Mouse (Mus musculus): ENCODE data around the gene Nlrc5.

Nlrc5 gene

DNA sequence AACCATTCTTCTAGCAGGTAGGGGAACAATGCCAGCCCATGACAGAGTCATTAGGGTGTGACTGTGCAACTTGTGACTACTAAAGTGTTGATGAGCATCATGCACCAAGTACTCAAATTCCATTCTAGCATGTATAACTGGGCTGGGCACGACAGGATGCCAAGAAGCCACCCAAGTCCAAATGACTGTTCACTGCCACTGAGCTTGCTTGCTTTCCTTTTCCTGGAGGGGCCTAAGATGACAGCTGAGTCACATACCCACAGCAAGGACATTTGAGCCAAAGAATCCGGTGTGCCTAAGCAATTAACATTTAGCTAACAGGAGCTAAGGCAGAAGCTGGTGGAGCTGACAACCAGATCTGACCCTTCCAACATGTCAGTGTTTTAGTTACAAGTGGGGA is 137.7 kb downstream of the Nlrc5 start:
- DNase-seq, result no peak

DNA sequence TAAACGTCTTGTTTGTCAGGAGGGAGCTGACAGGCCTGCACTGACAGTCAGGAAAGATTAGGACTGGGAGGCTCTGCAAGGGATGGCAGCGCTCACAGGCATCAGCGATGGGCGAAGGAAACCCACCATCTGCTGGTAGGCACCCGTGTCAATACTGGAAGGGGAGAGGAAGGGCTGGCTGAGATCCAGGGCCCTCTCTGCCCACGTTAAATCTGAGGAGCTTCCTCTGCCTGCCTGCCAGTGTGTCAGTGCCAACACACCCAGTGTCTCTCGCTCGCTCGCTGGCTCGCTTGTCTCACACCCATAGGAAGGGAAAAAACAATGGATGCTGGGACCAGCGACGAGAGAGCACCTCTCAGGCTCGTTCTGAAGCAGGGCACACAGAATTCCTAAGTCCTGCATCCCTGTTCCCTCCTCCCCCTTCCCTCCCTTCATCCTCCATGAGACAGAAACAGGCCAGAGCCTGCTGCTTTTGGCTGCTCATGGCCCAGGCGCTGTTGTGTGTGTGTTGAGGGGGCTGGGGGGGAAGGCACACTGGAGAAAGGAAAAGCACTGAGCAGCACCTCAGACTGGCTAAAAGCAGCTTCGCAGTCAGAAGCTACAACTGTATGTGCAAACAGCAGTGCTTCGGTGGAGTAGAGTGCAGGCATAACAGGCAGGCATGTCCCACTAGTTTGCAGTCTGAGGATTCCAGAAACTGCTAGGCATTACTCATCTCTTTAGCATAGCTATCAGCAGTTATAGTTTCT is 140.2 kb downstream of the Nlrc5 start:
- no peak for DNase-seq

DNA sequence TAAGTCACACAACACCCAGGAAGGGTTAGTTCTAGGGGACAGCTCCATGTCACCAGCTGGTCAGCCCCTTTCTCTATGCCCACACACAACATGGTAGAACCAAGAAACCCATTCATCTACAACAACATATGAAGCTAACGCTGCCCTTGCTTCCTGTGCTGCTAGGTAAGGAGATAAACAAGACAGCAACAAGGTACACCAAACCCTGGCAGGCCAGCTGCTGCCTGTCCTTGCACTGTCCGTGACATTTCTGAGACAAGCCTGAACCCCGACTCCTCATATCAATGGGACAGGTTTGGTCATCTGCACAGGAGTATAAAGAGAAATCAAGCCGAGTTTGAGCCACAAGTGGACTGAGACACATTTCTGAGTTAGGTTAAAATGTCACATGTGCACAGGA is 141.0 kb downstream of the Nlrc5 start:
- DNase-seq, result no peak

Measured in kidney, postnatal 10 days (tissue).